In the genomic region with DNA sequence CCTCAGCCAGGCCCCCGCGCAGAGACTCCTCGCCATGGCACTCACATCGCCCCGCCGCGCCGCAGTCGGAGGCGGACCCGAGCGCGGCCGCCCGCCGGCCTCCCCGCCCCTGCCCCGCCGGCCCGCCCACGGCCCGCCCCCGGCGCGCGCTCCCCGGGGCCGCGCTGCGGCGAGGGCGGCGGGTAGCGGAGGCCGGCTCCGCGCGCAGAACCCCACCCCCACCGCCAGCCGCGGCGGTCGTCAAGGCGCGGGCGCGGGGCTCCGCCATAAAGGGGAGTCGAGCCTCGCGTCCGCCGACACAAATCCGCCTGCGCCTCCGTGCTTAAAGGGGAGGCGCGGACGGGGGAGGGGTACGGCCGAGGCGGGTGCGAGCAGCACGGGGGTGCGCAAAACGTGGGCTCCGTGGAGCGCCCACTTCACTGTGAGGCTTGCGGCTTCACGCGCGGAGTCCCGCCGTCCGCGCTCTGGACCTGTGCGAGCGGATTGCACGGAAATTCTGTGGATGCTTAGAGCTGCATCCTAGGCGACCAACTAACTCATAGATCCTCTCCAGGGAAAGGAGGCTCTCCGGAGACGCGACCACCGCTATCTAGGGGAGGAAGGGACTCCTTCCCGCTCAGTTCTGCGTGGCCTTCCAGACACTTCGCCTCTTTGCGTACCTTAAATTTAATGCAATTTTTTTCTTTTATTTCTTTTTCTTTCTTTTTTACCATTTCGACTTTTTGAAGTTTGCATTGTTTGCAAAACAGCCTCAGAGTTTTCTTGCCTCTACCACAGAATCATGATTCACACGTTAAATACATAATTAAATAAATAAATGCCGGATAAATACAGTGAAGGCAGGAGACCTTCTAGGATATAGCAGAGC, we compare ENCODE assay signal across 8 mouse cellular contexts. TPM values are rescaled to one million over a fixed set of nuclear protein-coding genes. Genes with fewer than 3 reads are reported as not detected.
A peak's percentile ranks its signal among the peaks of the same experiment; 100 is the strongest.
DNase-seq lines count a peak whose midpoint lies in the region; ATAC-seq and TF ChIP-seq lines count a peak whose summit lies in the region.

A gene (minus strand): TSS at position 119 of the 868 bp plus-strand sequence.

- H3K27ac ChIP-seq in forebrain, embryonic 14.5 days (ENCODE audit: low read depth, low read length): peak within 1 kb of the TSS; percentile 94
- peak within 1 kb of the TSS; percentile 95 for H3K27ac ChIP-seq in layer of hippocampus, adult 2 months
- peak within 1 kb of the TSS; percentile 98 for H3K27ac ChIP-seq in neural tube, embryonic 15.5 days (replicated peaks)

- H3K9me3 ChIP-seq in E14TG2a.4 (ENCODE audit: low read length): no peaks in the 10 kb centered on the region
- H3K9me3 ChIP-seq in forebrain, embryonic 14.5 days (replicated peaks; ENCODE audit: control insufficient read depth, low read length): no peaks in the 10 kb centered on the region
- no peaks in the 10 kb centered on the region for H3K9me3 ChIP-seq in neural tube, embryonic 15.5 days (replicated peaks)

- H3K4me3 ChIP-seq in E14TG2a.4 (replicated peaks; ENCODE audit: low read length): peak within 1 kb of the TSS; percentile 92
- H3K4me3 ChIP-seq in forebrain, embryonic 14.5 days (ENCODE audit: low read depth, low read length): peak within 1 kb of the TSS; percentile 83
- peak within 1 kb of the TSS; percentile 74 for H3K4me3 ChIP-seq in layer of hippocampus, adult 2 months
- H3K4me3 ChIP-seq in lung, adult 2 months (replicated peaks; ENCODE audit: extremely low read depth, low read depth, low read length): peak within 1 kb of the TSS; percentile 79
- H3K4me3 ChIP-seq in neural tube, embryonic 15.5 days (replicated peaks): peak within 1 kb of the TSS; percentile 92

- under 1% methylated on average over 68 of the region's 91 CpGs for WGBS in forebrain, embryonic 14.5 days
- WGBS in lung, adult 2 months: under 1% methylated on average over 90 of the region's 91 CpGs
- WGBS in neural tube, embryonic 15.5 days: under 1% methylated on average over 55 of the region's 91 CpGs

- TF ChIP-seq CTCF in E14TG2a.4 (conservative IDR thresholded peaks at IDR 0.05; ENCODE audit: low read length): no peak
- no peak for TF ChIP-seq CTCF in layer of hippocampus, adult 2 months (conservative IDR thresholded peaks at IDR 0.05)
- TF ChIP-seq CTCF in lung, adult 2 months (IDR thresholded peaks at IDR 0.05; ENCODE audit: insufficient read depth, low read length): no peak

- DNase-seq in brain, embryonic 18.5 days (ENCODE audit: low read depth, low spot score): peak; percentile 82
- peak; percentile 96 for DNase-seq in forebrain, embryonic 14.5 days (ENCODE audit: low spot score)
- DNase-seq in heart, postnatal 10 days: peak; percentile 88
- peak; percentile 79 to 84 for DNase-seq in layer of hippocampus, adult 2 months (ENCODE audit: low spot score in 2 of 2)
- peak; percentile 67 for DNase-seq in lung, adult 2 months
- peak; percentile 93 for DNase-seq in testis, postnatal 10 days (ENCODE audit: low spot score)

- peaks cover 11% of the 10 kb centered on the region for H3K27me3 ChIP-seq in E14TG2a.4 (ENCODE audit: insufficient read depth, low read length)
- no peaks in the 10 kb centered on the region for H3K27me3 ChIP-seq in forebrain, embryonic 14.5 days (replicated peaks; ENCODE audit: control insufficient read depth, insufficient read depth, low read length)
- no peaks in the 10 kb centered on the region for H3K27me3 ChIP-seq in neural tube, embryonic 15.5 days (replicated peaks)

- no peaks in the 10 kb centered on the region for H3K36me3 ChIP-seq in E14TG2a.4 (ENCODE audit: insufficient read depth, low read length)
- H3K36me3 ChIP-seq in forebrain, embryonic 14.5 days (ENCODE audit: control insufficient read depth, insufficient read depth, low read length): no peaks in the 10 kb centered on the region
- H3K36me3 ChIP-seq in neural tube, embryonic 15.5 days: no peaks in the 10 kb centered on the region

- TF ChIP-seq POLR2A in lung, adult 2 months (IDR thresholded peaks at IDR 0.05; ENCODE audit: borderline replicate concordance, extremely low read depth, low read depth, low read length): peak; percentile 32; the same call in 1 of the 2 replicates

- intact Hi-C loops in heart, postnatal 10 days (cut with DNase I): loop anchor here (1.0 to 5.0 kb wide), 2 partner anchors 45 to 66 kb away; no protein-coding TSS in a partner anchor

- H3K4me1 ChIP-seq in E14TG2a.4 (replicated peaks; ENCODE audit: low read depth, low read length): peaks cover 14% of the 10 kb centered on the region
- H3K4me1 ChIP-seq in forebrain, embryonic 14.5 days (ENCODE audit: control insufficient read depth, insufficient read depth, low read length): no peaks in the 10 kb centered on the region
- H3K4me1 ChIP-seq in lung, adult 2 months (ENCODE audit: control insufficient read depth, insufficient read depth, low read length): no peaks in the 10 kb centered on the region; the same call in 1 of the 2 replicates
- H3K4me1 ChIP-seq in neural tube, embryonic 15.5 days: peaks cover 17% of the 10 kb centered on the region

- peak; percentile 94 for ATAC-seq in forebrain, embryonic 14.5 days
- ATAC-seq in neural tube, embryonic 15.5 days (ENCODE audit: low FRiP score): peak; percentile 95

- H3K4me2 ChIP-seq in forebrain, embryonic 14.5 days (ENCODE audit: low read length): peak within 1 kb of the TSS; percentile 68
- peak within 1 kb of the TSS; percentile 67 for H3K4me2 ChIP-seq in neural tube, embryonic 15.5 days

- peak within 1 kb of the TSS; percentile 83 for H3K9ac ChIP-seq in forebrain, embryonic 14.5 days (ENCODE audit: low read length)
- peak within 1 kb of the TSS; percentile 97 for H3K9ac ChIP-seq in neural tube, embryonic 15.5 days (replicated peaks)

RNA-seq across cellular contexts. Expression of the gene that starts here (rescaled TPM):
- polyA plus RNA-seq in forebrain, embryonic 14.5 days (2014; fragmentation: Nextera tagmentation; extraction: Ambion mirVana): 34.1 and 34.2 TPM in 2 replicates
- total RNA-seq in heart, postnatal 10 days (2021): 10 to 100 TPM in 1 of 2 experiments, 1 to 10 TPM in 1; 9.0 to 10.4 TPM
- 10 to 100 TPM; 36.2 to 40.0 TPM for total RNA-seq in layer of hippocampus, adult 2 months (2021)
- 1.6 and 4.4 TPM in 2 replicates for polyA plus RNA-seq in lung, adult 2 months (2012; rRNA removed)
- polyA plus RNA-seq in neural tube, embryonic 15.5 days (2015; fragmentation: Nextera tagmentation; extraction: Ambion mirVana): 72.4 and 79.1 TPM in 2 replicates

Comparison
In these comparisons a context has a peak if more than half of its experiments do, and no peak if none do; other contexts are left out.
1. Peak in every context shown above with its lines: DNase-seq, ATAC-seq, H3K4me3 ChIP-seq and H3K27ac ChIP-seq.